Mouse (Mus musculus): ENCODE data around the gene Ap4e1. TPM values are rescaled to one million over a fixed set of nuclear protein-coding genes. Genes with fewer than 3 reads are reported as not detected.

The Ap4e1 gene
- polyA plus RNA-seq (2012; rRNA removed), result 1.8 and 2.4 TPM in 2 replicates

DNA sequence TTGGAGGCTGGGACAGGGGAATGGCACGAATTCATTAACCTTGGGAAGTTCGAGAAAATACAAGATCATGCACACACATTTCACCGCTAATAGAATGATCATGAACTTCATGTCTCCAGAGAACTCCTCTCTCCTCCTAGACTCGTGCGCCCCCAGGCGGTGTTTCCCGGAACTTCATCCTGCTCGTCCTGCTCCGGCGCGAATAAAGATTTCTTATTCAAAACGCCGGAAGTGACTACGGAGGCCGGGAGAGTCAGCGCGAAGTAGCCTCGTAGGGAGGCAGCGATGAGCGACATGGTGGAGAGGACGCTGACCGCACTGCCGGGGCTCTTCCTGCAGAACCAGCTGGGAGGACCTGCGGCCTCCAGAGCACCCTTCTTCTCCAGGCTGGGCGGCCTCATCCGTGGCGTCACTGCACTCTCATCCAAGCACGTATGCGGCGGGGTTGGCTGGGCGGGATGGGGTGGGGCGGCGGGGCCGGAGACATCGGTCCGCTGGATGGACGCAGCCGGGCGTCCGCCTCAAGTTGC is at the start of gene Ap4e1:
Gene Ap4e1, plus strand, starts transcription at position 249 of the 530 bp plus-strand sequence.
- peaks cover 8% of the 10 kb centered on the region; the same call in 1 of the 2 replicates for H3K4me1 ChIP-seq (ENCODE audit: control insufficient read depth, insufficient read depth, low read length)
- H3K27me3 ChIP-seq (replicated peaks; ENCODE audit: control insufficient read depth, insufficient read depth, low read length), result no peaks in the 10 kb centered on the region
- DNase-seq, result peak; percentile 96
- WGBS, result under 1% methylated on average over 40 of the region's 40 CpGs
- peak within 1 kb of the TSS; percentile 80 for H3K27ac ChIP-seq (ENCODE audit: insufficient read depth, low read depth, low read length)
- no peaks in the 10 kb centered on the region; the same call in 1 of the 2 replicates for H3K36me3 ChIP-seq (ENCODE audit: control insufficient read depth, insufficient read depth, low read length)
- peak; percentile 83 for TF ChIP-seq POLR2A (IDR thresholded peaks at IDR 0.05; ENCODE audit: low read depth, low read length)
- peak; percentile 93 for TF ChIP-seq CTCF (conservative IDR thresholded peaks at IDR 0.05; ENCODE audit: insufficient read depth, insufficient read length, low read depth, low read length)
- peak within 1 kb of the TSS; percentile 100 for H3K4me3 ChIP-seq (ENCODE audit: insufficient read depth, low read depth, low read length)

DNA sequence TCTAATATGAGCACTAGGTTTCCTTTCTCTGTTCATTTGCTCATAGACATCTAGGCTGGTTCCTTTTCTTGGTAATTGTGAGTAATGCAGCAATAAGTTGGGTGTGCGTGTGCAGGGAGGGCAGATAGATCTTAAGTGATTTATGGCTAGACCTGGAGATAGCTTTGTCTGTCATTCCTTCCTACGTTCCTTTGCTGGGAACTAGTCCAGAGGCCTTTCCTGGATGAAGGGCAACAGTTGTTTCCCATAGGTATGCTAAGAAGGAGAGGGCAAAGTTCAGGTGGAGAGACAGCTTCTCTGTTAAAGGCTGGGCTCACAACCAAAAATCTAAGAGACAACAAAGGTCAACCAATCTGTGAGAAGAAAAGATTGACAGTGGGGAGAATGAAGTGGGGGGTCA is 46.8 kb upstream of the Ap4e1 start:
- WGBS, result 31% methylated on average over 2 of the region's 2 CpGs
- no peaks in the 10 kb centered on the region for H3K36me3 ChIP-seq (ENCODE audit: control insufficient read depth, insufficient read depth, low read length)
- peak; percentile 88 for DNase-seq
- H3K27ac ChIP-seq (ENCODE audit: insufficient read depth, low read depth, low read length), result peak overlapping the region; percentile 24
- no peaks in the 10 kb centered on the region for H3K27me3 ChIP-seq (replicated peaks; ENCODE audit: control insufficient read depth, insufficient read depth, low read length)
- H3K4me1 ChIP-seq (ENCODE audit: control insufficient read depth, insufficient read depth, low read length), result peaks cover 8% of the 10 kb centered on the region; the same call in 1 of the 2 replicates
- no peak overlapping the region for H3K4me3 ChIP-seq (ENCODE audit: insufficient read depth, low read depth, low read length)
- TF ChIP-seq POLR2A (IDR thresholded peaks at IDR 0.05; ENCODE audit: low read depth, low read length), result no peak
- TF ChIP-seq CTCF (conservative IDR thresholded peaks at IDR 0.05; ENCODE audit: insufficient read depth, insufficient read length, low read depth, low read length), result no peak

DNA sequence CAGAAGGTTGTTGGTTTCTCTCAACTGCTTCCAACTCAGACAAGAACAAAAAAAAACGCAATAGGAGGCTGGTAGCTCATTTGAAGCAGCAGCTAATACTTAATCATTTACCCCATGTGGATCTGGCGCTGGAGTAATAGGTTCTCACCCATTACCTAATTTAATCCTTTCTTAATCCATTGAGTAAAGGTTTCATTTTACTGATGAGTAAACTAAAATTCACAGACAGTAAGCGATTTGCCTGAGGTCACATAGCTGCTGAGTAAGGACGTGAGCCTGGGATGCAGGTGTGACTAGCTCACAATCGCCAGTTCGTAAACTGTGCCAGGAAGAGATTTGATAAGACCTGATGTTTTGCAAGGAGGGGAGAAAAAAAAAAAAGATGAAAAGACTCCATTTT is 31.1 kb upstream of the Ap4e1 start:
- DNase-seq, result peak; percentile 74
- Histone ChIP-seq H3K4me1 (ENCODE audit: control insufficient read depth, insufficient read depth, low read length) (peaks cover 3% of the 10 kb centered on the region; the same call in 1 of the 2 replicates), H3K36me3 (ENCODE audit: control insufficient read depth, insufficient read depth, low read length) (no peaks in the 10 kb centered on the region), H3K27ac (ENCODE audit: insufficient read depth, low read depth, low read length) (peak overlapping the region; percentile 87; the same call in 1 of the 2 replicates), H3K4me3 (ENCODE audit: insufficient read depth, low read depth, low read length) (no peak overlapping the region), H3K27me3 (replicated peaks; ENCODE audit: control insufficient read depth, insufficient read depth, low read length) (no peaks in the 10 kb centered on the region)
- 50% methylated on average over 6 of the region's 6 CpGs for WGBS
- TF ChIP-seq POLR2A (IDR thresholded peaks at IDR 0.05; ENCODE audit: low read depth, low read length) (no peak), CTCF (conservative IDR thresholded peaks at IDR 0.05; ENCODE audit: insufficient read depth, insufficient read length, low read depth, low read length) (no peak)

DNA sequence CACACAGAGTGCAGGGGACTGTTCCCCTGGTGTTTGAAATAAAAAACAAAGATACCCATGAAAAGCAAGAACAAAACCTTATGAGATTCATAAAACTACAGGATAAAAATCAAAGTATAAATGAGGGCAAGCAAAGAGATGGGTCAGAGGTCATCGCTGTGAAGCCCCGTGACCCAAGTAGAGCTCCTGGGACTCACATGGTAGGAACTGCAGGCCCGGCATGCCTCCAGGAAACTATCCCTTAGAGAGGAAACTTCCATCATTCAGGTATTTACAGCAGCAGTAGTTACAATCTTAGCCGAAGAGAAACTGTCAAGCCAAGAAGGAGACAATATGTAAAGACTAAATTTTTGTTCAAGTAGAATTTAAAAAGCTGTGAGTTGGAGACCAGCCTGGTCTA is 25.3 kb upstream of the Ap4e1 start:
- no peak for TF ChIP-seq CTCF (conservative IDR thresholded peaks at IDR 0.05; ENCODE audit: insufficient read depth, insufficient read length, low read depth, low read length)
- no peak for TF ChIP-seq POLR2A (IDR thresholded peaks at IDR 0.05; ENCODE audit: low read depth, low read length)
- Histone ChIP-seq H3K4me1 (ENCODE audit: control insufficient read depth, insufficient read depth, low read length) (0 out of 2 replicates have a peak, but pooled peaks cover 3% of the 10 kb centered on the region), H3K27me3 (replicated peaks; ENCODE audit: control insufficient read depth, insufficient read depth, low read length) (no peaks in the 10 kb centered on the region), H3K4me3 (ENCODE audit: insufficient read depth, low read depth, low read length) (no peak overlapping the region), H3K27ac (ENCODE audit: insufficient read depth, low read depth, low read length) (no peak overlapping the region), H3K36me3 (ENCODE audit: control insufficient read depth, insufficient read depth, low read length) (no peaks in the 10 kb centered on the region)
- DNase-seq, result no peak
- 63% methylated on average over 4 of the region's 4 CpGs for WGBS

DNA sequence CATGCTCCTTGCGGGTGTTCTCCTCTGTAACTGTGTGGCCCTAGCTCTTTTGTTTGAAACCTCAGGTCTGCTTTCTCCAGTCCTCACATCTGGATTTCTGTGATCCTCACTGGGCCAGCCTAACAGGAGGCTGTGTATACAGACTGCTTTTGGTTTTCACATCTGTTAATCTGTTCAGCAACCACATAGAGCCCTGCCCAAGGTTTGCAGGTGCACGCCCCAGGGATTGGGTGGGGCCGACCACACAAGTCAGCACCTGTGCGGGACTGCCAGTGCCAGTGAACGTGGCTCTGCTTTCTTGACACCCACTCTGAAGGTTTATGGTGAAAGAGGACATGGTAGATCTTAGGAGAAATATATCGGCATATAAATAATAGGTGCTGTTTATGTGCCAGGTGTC is 18.6 kb upstream of the Ap4e1 start:
- Histone ChIP-seq H3K36me3 (ENCODE audit: control insufficient read depth, insufficient read depth, low read length) (no peaks in the 10 kb centered on the region), H3K27ac (ENCODE audit: insufficient read depth, low read depth, low read length) (no peak overlapping the region), H3K4me3 (ENCODE audit: insufficient read depth, low read depth, low read length) (no peak overlapping the region), H3K4me1 (ENCODE audit: control insufficient read depth, insufficient read depth, low read length) (0 out of 2 replicates have a peak, but pooled peaks cover 3% of the 10 kb centered on the region), H3K27me3 (replicated peaks; ENCODE audit: control insufficient read depth, insufficient read depth, low read length) (no peaks in the 10 kb centered on the region)
- 88% methylated on average over 6 of the region's 6 CpGs for WGBS
- DNase-seq, result no peak
- TF ChIP-seq POLR2A (IDR thresholded peaks at IDR 0.05; ENCODE audit: low read depth, low read length) (no peak), CTCF (conservative IDR thresholded peaks at IDR 0.05; ENCODE audit: insufficient read depth, insufficient read length, low read depth, low read length) (no peak)

DNA sequence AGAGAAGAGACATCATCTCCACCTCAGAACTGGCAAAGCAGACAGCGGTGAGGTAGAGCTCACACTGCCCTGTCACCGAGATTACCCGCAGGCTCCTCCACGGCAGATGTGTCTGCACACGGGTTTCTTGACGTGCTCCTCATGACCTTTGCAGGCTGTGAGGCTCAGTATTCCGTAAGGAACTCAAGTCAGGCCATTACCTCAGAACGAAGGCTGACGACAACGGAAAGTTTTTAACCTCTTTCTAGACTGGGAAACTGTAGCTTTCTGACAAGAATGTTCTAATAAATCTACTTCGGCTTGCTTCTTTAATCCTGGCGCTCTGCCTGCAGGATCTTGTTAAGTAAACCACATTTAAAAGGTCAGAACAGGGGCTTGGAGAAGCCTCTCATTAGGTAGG is 15.8 kb upstream of the Ap4e1 start:
- Histone ChIP-seq H3K4me1 (ENCODE audit: control insufficient read depth, insufficient read depth, low read length) (peaks cover 6% of the 10 kb centered on the region; the same call in 1 of the 2 replicates), H3K27ac (ENCODE audit: insufficient read depth, low read depth, low read length) (no peak overlapping the region), H3K36me3 (ENCODE audit: control insufficient read depth, insufficient read depth, low read length) (no peaks in the 10 kb centered on the region), H3K4me3 (ENCODE audit: insufficient read depth, low read depth, low read length) (no peak overlapping the region), H3K27me3 (replicated peaks; ENCODE audit: control insufficient read depth, insufficient read depth, low read length) (no peaks in the 10 kb centered on the region)
- 47% methylated on average over 12 of the region's 12 CpGs for WGBS
- TF ChIP-seq CTCF (conservative IDR thresholded peaks at IDR 0.05; ENCODE audit: insufficient read depth, insufficient read length, low read depth, low read length), result no peak
- TF ChIP-seq POLR2A (IDR thresholded peaks at IDR 0.05; ENCODE audit: low read depth, low read length), result no peak
- no peak for DNase-seq

DNA sequence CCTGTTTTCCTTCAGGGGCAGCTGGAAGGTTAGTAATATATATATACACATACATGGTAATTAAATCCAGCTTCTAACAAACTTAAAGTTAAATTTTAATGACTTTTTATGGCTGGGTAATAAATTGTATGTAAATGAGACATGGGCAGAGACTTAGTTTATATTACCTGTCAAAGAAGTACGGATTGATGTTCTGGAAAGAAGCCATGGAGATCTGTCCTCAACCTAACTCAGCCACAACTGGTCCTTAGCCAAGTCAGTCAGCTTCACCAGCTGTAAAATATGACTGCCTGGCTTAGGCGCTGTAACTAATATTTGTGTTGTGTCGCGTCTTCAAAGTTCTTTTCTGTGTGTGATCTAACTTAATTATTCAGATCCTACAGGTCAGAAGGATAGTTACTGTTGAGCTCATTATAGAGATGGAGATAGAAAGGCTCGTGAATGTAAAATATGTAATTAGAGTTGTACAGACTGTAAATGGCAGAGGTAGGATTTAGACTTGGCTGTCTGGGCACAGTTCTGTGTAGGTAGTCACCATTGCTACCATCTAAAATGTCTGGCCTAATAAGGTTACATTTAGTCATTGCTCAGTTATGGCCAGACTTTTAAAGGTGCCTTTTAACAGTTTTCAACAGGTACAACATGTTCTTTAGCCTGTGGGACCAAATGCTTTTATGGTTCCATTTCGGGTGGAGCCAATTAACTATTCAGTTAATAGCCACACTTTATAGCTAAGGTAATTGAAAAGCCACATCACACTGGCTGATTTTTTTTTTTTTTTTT is 13.9 kb upstream of the Ap4e1 start:
- DNase-seq, result peak; percentile 71
- Histone ChIP-seq H3K27me3 (replicated peaks; ENCODE audit: control insufficient read depth, insufficient read depth, low read length) (no peaks in the 10 kb centered on the region), H3K27ac (ENCODE audit: insufficient read depth, low read depth, low read length) (peak overlapping the region; percentile 75; the same call in 1 of the 2 replicates), H3K4me1 (ENCODE audit: control insufficient read depth, insufficient read depth, low read length) (peaks cover 6% of the 10 kb centered on the region; the same call in 1 of the 2 replicates), H3K36me3 (ENCODE audit: control insufficient read depth, insufficient read depth, low read length) (no peaks in the 10 kb centered on the region), H3K4me3 (ENCODE audit: insufficient read depth, low read depth, low read length) (no peak overlapping the region)
- WGBS, result 40% methylated on average over 6 of the region's 6 CpGs
- TF ChIP-seq POLR2A (IDR thresholded peaks at IDR 0.05; ENCODE audit: low read depth, low read length) (no peak), CTCF (conservative IDR thresholded peaks at IDR 0.05; ENCODE audit: insufficient read depth, insufficient read length, low read depth, low read length) (no peak)

Measured in kidney, adult 2 months (tissue).